Mouse (Mus musculus): Measurements from ENCODE around the gene Tceal5. TPM values are rescaled to one million over a fixed set of nuclear protein-coding genes. Genes with fewer than 3 reads are reported as not detected.

Gene Tceal5
- total and polyA plus RNA-seq, 2 experiments from 2014 or later = 15.0 TPM; not detected in 1

DNA sequence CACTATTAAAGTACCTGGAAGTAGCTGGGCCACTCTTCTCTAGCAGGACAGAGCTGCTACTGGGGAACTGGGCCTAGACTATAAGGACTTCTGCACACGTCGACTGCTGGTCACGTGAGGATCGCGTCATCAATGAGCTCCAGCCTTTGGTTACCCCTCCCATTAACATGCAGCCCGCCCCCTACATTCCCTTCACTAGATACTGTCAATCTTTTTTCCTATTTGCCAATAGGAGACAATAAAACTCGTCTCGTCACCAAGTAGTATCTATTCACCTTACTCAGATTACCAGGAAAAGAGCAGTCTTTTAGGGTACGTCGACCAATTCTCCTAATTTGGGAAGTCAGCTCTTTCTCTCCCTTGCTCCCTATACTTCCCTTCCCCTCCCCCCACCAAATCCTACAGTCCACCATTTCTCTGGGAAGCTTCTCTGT, 31.5 kb downstream of the Tceal5 start, which contains the start of gene Tceal8:
Tceal8 (minus strand) TSS at position 225 of the 434 bp plus-strand sequence.
- 28% methylated on average over 10 of the region's 10 CpGs for WGBS
- H3K36me3 ChIP-seq (replicated peaks; ENCODE audit: control insufficient read depth, insufficient read depth, low read length) = 0 out of 2 replicates have a peak, but pooled peaks cover 5% of the 10 kb centered on the region
- no peaks in the 10 kb centered on the region for H3K9me3 ChIP-seq (replicated peaks; ENCODE audit: control insufficient read depth, low read length)
- ATAC-seq (ENCODE audit: insufficient read depth, low read depth) = peak; percentile 94
- H3K4me3 ChIP-seq (ENCODE audit: low read depth, low read length) = peak within 1 kb of the TSS; percentile 71
- no peak for TF ChIP-seq EP300 (IDR thresholded peaks at IDR 0.05; ENCODE audit: low read depth)
- 0 out of 2 replicates have a peak, but pooled peaks have one; percentile 8 for TF ChIP-seq CTCF (IDR thresholded peaks at IDR 0.05; ENCODE audit: low read depth)
- 0 out of 2 replicates have a peak, but pooled peaks cover 3% of the 10 kb centered on the region for H3K4me1 ChIP-seq (ENCODE audit: control insufficient read depth, insufficient read depth)
- DNase-seq (ENCODE audit: low spot score) = peak; percentile 95
- H3K27me3 ChIP-seq (ENCODE audit: control insufficient read depth, insufficient read depth, low read length) = no peaks in the 10 kb centered on the region
- peak within 1 kb of the TSS; percentile 64 for H3K4me2 ChIP-seq (ENCODE audit: low read depth, low read length)
- peak within 1 kb of the TSS; percentile 95 for H3K27ac ChIP-seq (ENCODE audit: low read depth)
- peak within 1 kb of the TSS; percentile 85 for H3K9ac ChIP-seq (replicated peaks; ENCODE audit: low read depth, low read length)

GRCm38 (mm10) chrX:136171189-136172117, 32.2 kb downstream of the Tceal5 start:
- peak; percentile 72 for ATAC-seq (ENCODE audit: insufficient read depth, low read depth)
- TF ChIP-seq EP300 (IDR thresholded peaks at IDR 0.05; ENCODE audit: low read depth) = no peak
- TF ChIP-seq CTCF (IDR thresholded peaks at IDR 0.05; ENCODE audit: low read depth) = no peak
- H3K27me3 ChIP-seq (ENCODE audit: control insufficient read depth, insufficient read depth, low read length) = no peaks in the 10 kb centered on the region
- peak overlapping the region; percentile 95 for H3K27ac ChIP-seq (ENCODE audit: low read depth)
- H3K4me2 ChIP-seq (ENCODE audit: low read depth, low read length) = peak overlapping the region; percentile 64
- H3K4me3 ChIP-seq (ENCODE audit: low read depth, low read length) = peak overlapping the region; percentile 71
- H3K9ac ChIP-seq (replicated peaks; ENCODE audit: low read depth, low read length) = peak overlapping the region; percentile 85
- 0 out of 2 replicates have a peak, but pooled peaks cover 3% of the 10 kb centered on the region for H3K4me1 ChIP-seq (ENCODE audit: control insufficient read depth, insufficient read depth)
- no peaks in the 10 kb centered on the region for H3K9me3 ChIP-seq (replicated peaks; ENCODE audit: control insufficient read depth, low read length)
- 17% methylated on average over 23 of the region's 24 CpGs for WGBS
- H3K36me3 ChIP-seq (replicated peaks; ENCODE audit: control insufficient read depth, insufficient read depth, low read length) = 0 out of 2 replicates have a peak, but pooled peaks cover 5% of the 10 kb centered on the region
- DNase-seq (ENCODE audit: low spot score) = peak; percentile 85

DNA sequence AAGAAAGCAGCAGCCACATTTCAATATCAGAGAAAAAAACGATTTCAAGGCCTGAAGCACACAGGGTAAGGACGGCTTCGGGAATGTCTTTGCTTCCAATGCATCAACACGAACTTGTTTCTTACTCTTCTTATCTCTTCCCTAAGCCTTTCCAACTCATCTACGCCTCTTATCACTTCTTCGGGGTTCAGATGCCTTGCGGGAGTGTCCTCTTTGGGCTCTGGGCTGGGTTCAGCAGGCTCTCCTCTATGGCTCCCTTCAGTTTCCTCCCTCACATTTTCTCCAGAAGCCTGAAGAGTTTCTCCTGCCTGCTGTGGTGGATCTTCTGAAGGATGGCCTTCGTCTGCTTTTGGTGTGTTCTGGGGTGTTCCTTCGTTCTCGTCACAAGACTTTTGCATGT, 33.1 kb downstream of the Tceal5 start:
- ATAC-seq (ENCODE audit: insufficient read depth, low read depth) = no peak
- peak overlapping the region; percentile 57 for H3K27ac ChIP-seq (ENCODE audit: low read depth)
- H3K27me3 ChIP-seq (ENCODE audit: control insufficient read depth, insufficient read depth, low read length) = no peaks in the 10 kb centered on the region
- TF ChIP-seq CTCF (IDR thresholded peaks at IDR 0.05; ENCODE audit: low read depth) = no peak
- TF ChIP-seq EP300 (IDR thresholded peaks at IDR 0.05; ENCODE audit: low read depth) = no peak
- peak overlapping the region; percentile 46 for H3K9ac ChIP-seq (replicated peaks; ENCODE audit: low read depth, low read length)
- 0 out of 2 replicates have a peak, but pooled peaks cover 3% of the 10 kb centered on the region for H3K4me1 ChIP-seq (ENCODE audit: control insufficient read depth, insufficient read depth)
- H3K9me3 ChIP-seq (replicated peaks; ENCODE audit: control insufficient read depth, low read length) = no peaks in the 10 kb centered on the region
- H3K36me3 ChIP-seq (replicated peaks; ENCODE audit: control insufficient read depth, insufficient read depth, low read length) = 0 out of 2 replicates have a peak, but pooled peaks cover 5% of the 10 kb centered on the region
- H3K4me3 ChIP-seq (ENCODE audit: low read depth, low read length) = peak overlapping the region; percentile 71
- no peak for DNase-seq (ENCODE audit: low spot score)
- 23% methylated on average over 10 of the region's 10 CpGs for WGBS
- peak overlapping the region; percentile 64 for H3K4me2 ChIP-seq (ENCODE audit: low read depth, low read length)

Small RNA genes lying within 50 kb of the gene (microRNA-seq; reads per million reads assigned to microRNA genes)
- not detected for gene Mir6383

Other genes starting within 250 kb of the Tceal5 start
- 14.9 and 31.1 TPM in 2 replicates for gene Arxes2, start 210.1 kb downstream of the Tceal5 start, total RNA-seq (2014; rRNA removed; ENCODE audit: low replicate concordance)
- 37.5 and 37.7 TPM in 2 replicates for gene Arxes2, start 210.1 kb downstream of the Tceal5 start, polyA plus RNA-seq (2015; fragmentation: Nextera tagmentation; extraction: Ambion mirVana)
- gene Arxes1, start 170.5 kb downstream of the Tceal5 start, total RNA-seq (2014; rRNA removed; ENCODE audit: low replicate concordance) = 1.5 and 3.5 TPM in 2 replicates
- 11.7 TPM in 2 replicates for gene Arxes1, start 170.5 kb downstream of the Tceal5 start, polyA plus RNA-seq (2015; fragmentation: Nextera tagmentation; extraction: Ambion mirVana)
- 0.23 TPM in 1 of 2 replicates, not detected in the other for gene Bex2, start 135.6 kb downstream of the Tceal5 start, total RNA-seq (2014; rRNA removed; ENCODE audit: low replicate concordance)
- 5.6 TPM in 2 replicates for gene Bex2, start 135.6 kb downstream of the Tceal5 start, polyA plus RNA-seq (2015; fragmentation: Nextera tagmentation; extraction: Ambion mirVana)
- not detected in 2 replicates for gene Nxf3, start 118.6 kb downstream of the Tceal5 start, total RNA-seq (2014; rRNA removed; ENCODE audit: low replicate concordance)
- gene Nxf3, start 118.6 kb downstream of the Tceal5 start, polyA plus RNA-seq (2015; fragmentation: Nextera tagmentation; extraction: Ambion mirVana) = 0.29 and 0.57 TPM in 2 replicates
- gene Bex4, start 64.9 kb downstream of the Tceal5 start, total RNA-seq (2014; rRNA removed; ENCODE audit: low replicate concordance) = 13.8 and 15.5 TPM in 2 replicates
- gene Bex4, start 64.9 kb downstream of the Tceal5 start, polyA plus RNA-seq (2015; fragmentation: Nextera tagmentation; extraction: Ambion mirVana) = 93.8 and 119 TPM in 2 replicates
- gene Tceal8, start 31.5 kb downstream of the Tceal5 start, total RNA-seq (2014; rRNA removed; ENCODE audit: low replicate concordance) = 162 and 180 TPM in 2 replicates
- gene Tceal8, start 31.5 kb downstream of the Tceal5 start, polyA plus RNA-seq (2015; fragmentation: Nextera tagmentation; extraction: Ambion mirVana) = 202 and 229 TPM in 2 replicates
- 14.9 and 21.7 TPM in 2 replicates for gene Tceal7, start 10.9 kb upstream of the Tceal5 start, total RNA-seq (2014; rRNA removed; ENCODE audit: low replicate concordance)
- 14.5 and 15.1 TPM in 2 replicates for gene Tceal7, start 10.9 kb upstream of the Tceal5 start, polyA plus RNA-seq (2015; fragmentation: Nextera tagmentation; extraction: Ambion mirVana)
- 27.3 and 69.5 TPM in 2 replicates for gene Bex1, start 11.6 kb upstream of the Tceal5 start, total RNA-seq (2014; rRNA removed; ENCODE audit: low replicate concordance)
- 123 and 141 TPM in 2 replicates for gene Bex1, start 11.6 kb upstream of the Tceal5 start, polyA plus RNA-seq (2015; fragmentation: Nextera tagmentation; extraction: Ambion mirVana)
- gene Tceal9, start 41.2 kb upstream of the Tceal5 start, total RNA-seq (2014; rRNA removed; ENCODE audit: low replicate concordance) = 216 and 228 TPM in 2 replicates
- 284 and 306 TPM in 2 replicates for gene Tceal9, start 41.2 kb upstream of the Tceal5 start, polyA plus RNA-seq (2015; fragmentation: Nextera tagmentation; extraction: Ambion mirVana)
- 133 and 177 TPM in 2 replicates for gene Bex3, start 66.4 kb upstream of the Tceal5 start, total RNA-seq (2014; rRNA removed; ENCODE audit: low replicate concordance)
- gene Bex3, start 66.4 kb upstream of the Tceal5 start, polyA plus RNA-seq (2015; fragmentation: Nextera tagmentation; extraction: Ambion mirVana) = 276 and 298 TPM in 2 replicates